Mouse (Mus musculus): ENCODE measurements around the gene Sema6d.

DNA sequence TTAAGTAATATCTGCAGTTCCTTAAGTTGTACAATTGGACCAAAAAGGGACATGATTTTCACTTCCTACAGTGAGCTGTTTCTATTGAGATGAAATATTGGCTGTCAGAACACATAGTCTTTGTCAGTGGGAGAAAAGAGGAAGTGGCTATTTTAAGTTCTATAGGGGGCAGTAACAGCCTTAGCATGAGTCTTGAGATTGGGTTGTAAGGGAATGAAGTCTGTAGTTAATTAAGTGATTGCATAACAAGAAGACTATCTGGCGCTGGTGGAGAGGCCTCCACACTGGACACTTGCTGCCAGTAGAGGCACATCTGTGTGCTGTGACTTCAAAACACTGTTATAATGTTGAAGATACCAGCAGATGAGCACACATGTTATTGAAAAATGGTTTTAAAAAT, 209.1 kb downstream of the Sema6d start:
- no peak for TF ChIP-seq CTCF (IDR thresholded peaks at IDR 0.05; ENCODE audit: control insufficient read depth, insufficient read depth, insufficient read length)
- TF ChIP-seq USF1 (IDR thresholded peaks at IDR 0.05; ENCODE audit: low read depth) = no peak
- no peak for TF ChIP-seq MAX (IDR thresholded peaks at IDR 0.05)

All from C2C12 (cell line).